Mouse (Mus musculus): ENCODE measurements around the gene Hist4h4. TPM values are rescaled to one million over a fixed set of nuclear protein-coding genes. Genes with fewer than 3 reads are reported as not detected.

The Hist4h4 gene
- total and polyA plus RNA-seq, 2 experiments from 2014 or later, result 0.42 to 19.4 TPM

DNA sequence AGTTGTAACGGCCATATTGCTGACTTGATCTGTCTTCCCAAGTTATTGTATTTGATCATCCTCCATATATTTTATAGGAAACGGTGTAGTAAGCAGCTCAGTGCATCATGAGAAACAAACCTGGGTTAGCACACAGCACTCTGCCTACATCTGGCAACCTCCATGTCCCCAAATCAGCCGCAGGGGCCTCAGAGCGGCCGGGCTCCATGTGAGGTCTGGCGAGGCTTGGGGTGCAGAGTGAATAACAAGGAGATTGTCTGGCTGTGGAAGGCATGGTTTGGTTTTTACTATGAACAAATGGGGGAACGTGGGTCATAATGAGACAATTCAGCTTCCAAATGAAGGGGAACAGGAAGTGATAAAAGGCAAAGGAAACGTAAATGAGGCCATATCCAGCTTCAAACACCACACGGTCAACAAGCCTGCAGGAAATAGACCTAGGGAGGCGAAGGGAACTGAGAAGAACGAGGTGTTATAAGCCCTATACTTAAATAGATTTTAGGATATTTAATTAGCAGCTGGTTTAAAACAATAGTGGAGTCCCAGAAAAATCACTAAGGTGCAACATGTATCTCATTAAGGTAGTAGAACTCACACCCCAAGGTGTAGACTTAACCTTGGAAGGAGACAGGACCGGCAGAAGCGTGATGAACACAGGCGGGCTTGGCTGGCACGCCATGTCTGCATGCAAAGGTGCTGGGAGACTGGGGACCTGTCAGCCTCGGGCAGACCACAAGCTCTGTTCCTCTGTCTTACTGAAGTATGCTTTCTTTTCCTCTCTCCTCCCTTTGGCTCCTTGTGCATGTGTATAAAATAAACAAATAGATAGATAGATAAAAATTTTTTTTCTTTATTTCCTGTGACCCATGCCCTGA lies 11.1 kb downstream of the Hist4h4 start:
- 26% methylated on average over 16 of the region's 16 CpGs for WGBS
- ATAC-seq (no peak), DNase-seq (no peak)
- H3K4me3 ChIP-seq (ENCODE audit: low read depth, low read length), result peak overlapping the region; percentile 30; the same call in 1 of the 2 replicates
- H3K36me3 ChIP-seq (ENCODE audit: insufficient read depth), result no peaks in the 10 kb centered on the region
- H3K9me3 ChIP-seq (ENCODE audit: low read length), result no peaks in the 10 kb centered on the region
- H3K27ac ChIP-seq (ENCODE audit: low read depth, low read length), result no peak overlapping the region
- H3K9ac ChIP-seq, result no peak overlapping the region
- H3K4me1 ChIP-seq (ENCODE audit: insufficient read depth), result 0 out of 2 replicates have a peak, but pooled peaks cover 4% of the 10 kb centered on the region
- H3K27me3 ChIP-seq (ENCODE audit: insufficient read depth, low read length), result peaks cover 6% of the 10 kb centered on the region; the same call in 1 of the 2 replicates
- H3K4me2 ChIP-seq (ENCODE audit: low read depth), result peak overlapping the region; percentile 57
- TF ChIP-seq CTCF (IDR thresholded peaks at IDR 0.05; ENCODE audit: low read depth), result no peak

DNA sequence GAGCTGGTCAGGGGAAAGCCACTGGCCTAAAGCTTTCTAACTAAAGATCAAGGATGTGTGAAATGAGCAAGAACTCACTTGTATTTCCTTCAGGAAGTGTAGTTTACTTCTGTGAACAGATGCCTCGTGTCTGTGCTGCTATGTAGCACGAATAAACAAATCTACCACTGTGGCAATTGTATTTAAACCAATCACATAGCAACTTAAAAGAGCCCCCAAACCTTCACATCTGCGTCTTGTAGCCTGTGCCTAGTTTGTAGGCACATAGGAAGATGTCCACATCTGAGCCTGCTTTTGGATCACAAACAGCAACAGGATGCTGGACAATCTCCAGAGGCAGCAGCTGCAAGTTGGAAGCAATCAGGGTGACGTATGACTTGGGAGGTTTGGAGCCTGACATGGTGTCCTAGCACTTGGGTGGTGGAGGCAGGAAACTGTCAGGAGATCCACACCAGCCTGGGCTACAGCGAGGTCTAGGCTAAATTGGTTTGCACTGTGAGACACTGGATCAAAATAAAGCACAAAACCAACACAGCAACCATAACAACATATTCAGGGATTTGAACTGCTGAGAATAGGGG lies 14.7 kb downstream of the Hist4h4 start:
- no peak overlapping the region for H3K27ac ChIP-seq (ENCODE audit: low read depth, low read length)
- ATAC-seq (no peak), DNase-seq (no peak)
- H3K4me3 ChIP-seq (ENCODE audit: low read depth, low read length), result no peak overlapping the region
- no peaks in the 10 kb centered on the region for H3K9me3 ChIP-seq (ENCODE audit: low read length)
- TF ChIP-seq CTCF (IDR thresholded peaks at IDR 0.05; ENCODE audit: low read depth), result no peak
- 73% methylated on average over 5 of the region's 5 CpGs for WGBS
- no peaks in the 10 kb centered on the region for H3K36me3 ChIP-seq (ENCODE audit: insufficient read depth)
- no peak overlapping the region for H3K4me2 ChIP-seq (ENCODE audit: low read depth)
- no peak overlapping the region for H3K9ac ChIP-seq
- H3K4me1 ChIP-seq (ENCODE audit: insufficient read depth), result 0 out of 2 replicates have a peak, but pooled peaks cover 4% of the 10 kb centered on the region
- H3K27me3 ChIP-seq (ENCODE audit: insufficient read depth, low read length), result peaks cover 6% of the 10 kb centered on the region; the same call in 1 of the 2 replicates

DNA sequence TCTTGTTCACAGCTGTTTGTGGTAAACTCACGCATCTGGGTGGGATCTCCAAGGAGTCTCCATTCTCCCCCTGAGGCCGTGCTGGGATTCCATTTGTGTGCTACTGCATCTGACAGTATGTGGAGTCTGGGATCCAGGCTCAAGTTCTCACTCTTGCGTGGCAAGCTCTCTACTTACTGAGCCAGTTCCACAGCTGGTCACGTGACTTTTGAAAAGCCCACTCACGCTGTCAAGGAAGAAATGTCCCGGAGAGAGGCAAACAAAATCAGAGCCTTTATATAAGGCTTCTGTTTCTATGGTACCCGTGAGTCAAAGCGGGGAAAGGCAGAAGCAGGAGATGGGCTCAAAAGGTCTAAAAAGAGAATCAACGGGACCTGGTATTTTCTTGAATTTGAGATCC lies 21.5 kb downstream of the Hist4h4 start:
- TF ChIP-seq CTCF (IDR thresholded peaks at IDR 0.05; ENCODE audit: low read depth), result no peak
- H3K27ac ChIP-seq (ENCODE audit: low read depth, low read length), result no peak overlapping the region
- H3K4me2 ChIP-seq (ENCODE audit: low read depth), result no peak overlapping the region
- no peak overlapping the region for H3K9ac ChIP-seq
- H3K27me3 ChIP-seq (ENCODE audit: insufficient read depth, low read length), result no peaks in the 10 kb centered on the region
- no peaks in the 10 kb centered on the region for H3K9me3 ChIP-seq (ENCODE audit: low read length)
- ATAC-seq (no peak), DNase-seq (no peak)
- WGBS, result 77% methylated on average over 9 of the region's 9 CpGs
- H3K4me3 ChIP-seq (ENCODE audit: low read depth, low read length), result no peak overlapping the region
- no peaks in the 10 kb centered on the region for H3K4me1 ChIP-seq (ENCODE audit: insufficient read depth)
- no peaks in the 10 kb centered on the region for H3K36me3 ChIP-seq (ENCODE audit: insufficient read depth)

DNA sequence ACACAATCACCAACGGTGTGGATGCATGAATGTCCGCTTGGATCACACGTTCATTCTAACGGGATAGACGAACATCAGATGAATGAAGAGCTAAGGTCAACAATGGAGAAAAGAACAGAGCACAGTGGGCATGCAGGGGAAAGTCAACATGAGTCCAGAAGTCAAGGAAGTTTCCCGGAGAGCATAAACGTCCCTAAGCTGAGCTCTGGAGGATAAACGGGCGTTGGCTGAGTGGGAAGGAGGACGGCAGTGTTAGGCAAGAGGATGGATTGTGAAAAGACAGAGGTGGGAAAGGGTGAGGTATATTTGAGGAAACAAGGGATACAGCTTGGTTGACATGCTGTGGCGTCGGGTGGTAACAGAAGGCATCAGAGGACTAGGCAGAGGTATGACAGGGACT lies 22.1 kb downstream of the Hist4h4 start:
- no peak for DNase-seq
- WGBS, result 85% methylated on average over 12 of the region's 12 CpGs
- no peak for ATAC-seq
- Histone ChIP-seq H3K4me1 (ENCODE audit: insufficient read depth) (no peaks in the 10 kb centered on the region), H3K9me3 (ENCODE audit: low read length) (no peaks in the 10 kb centered on the region), H3K4me2 (ENCODE audit: low read depth) (no peak overlapping the region), H3K27me3 (ENCODE audit: insufficient read depth, low read length) (no peaks in the 10 kb centered on the region), H3K4me3 (ENCODE audit: low read depth, low read length) (no peak overlapping the region), H3K9ac (no peak overlapping the region), H3K27ac (ENCODE audit: low read depth, low read length) (no peak overlapping the region), H3K36me3 (ENCODE audit: insufficient read depth) (no peaks in the 10 kb centered on the region)
- TF ChIP-seq CTCF (IDR thresholded peaks at IDR 0.05; ENCODE audit: low read depth), result no peak

DNA sequence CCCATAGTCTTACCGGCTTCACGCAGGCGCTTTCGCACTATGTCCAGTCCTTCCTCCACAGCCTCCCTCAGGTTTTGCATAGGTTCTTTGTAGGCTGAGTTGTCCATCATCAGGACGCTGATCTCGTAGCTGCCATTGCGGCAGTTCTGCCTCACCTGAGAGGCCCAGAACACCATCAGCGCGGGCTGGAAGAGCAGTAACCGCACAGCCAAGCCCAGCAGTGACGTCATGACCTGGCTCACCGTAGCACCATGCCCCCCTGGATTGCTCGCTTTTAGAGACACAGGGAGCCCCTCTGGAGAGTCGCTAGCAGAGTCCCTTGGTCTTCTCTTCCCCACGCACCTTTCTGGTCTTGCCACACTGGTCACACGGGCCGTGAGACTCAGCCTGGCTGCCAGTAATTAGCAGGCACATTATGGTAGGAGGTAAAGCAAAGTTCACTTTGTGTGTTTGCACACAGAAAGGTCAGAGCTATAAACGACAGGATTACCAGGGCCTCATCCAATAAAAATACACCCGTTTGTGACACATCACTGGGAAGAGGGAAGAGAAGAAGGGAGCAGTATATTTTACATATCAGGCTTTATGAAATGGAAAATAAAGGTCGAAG lies 22.7 kb downstream of the Hist4h4 start, which contains the start of gene Gucy2c:
Gucy2c (minus strand) TSS at position 389 of the 610 bp plus-strand sequence.
- TF ChIP-seq CTCF (IDR thresholded peaks at IDR 0.05; ENCODE audit: low read depth), result no peak

DNA sequence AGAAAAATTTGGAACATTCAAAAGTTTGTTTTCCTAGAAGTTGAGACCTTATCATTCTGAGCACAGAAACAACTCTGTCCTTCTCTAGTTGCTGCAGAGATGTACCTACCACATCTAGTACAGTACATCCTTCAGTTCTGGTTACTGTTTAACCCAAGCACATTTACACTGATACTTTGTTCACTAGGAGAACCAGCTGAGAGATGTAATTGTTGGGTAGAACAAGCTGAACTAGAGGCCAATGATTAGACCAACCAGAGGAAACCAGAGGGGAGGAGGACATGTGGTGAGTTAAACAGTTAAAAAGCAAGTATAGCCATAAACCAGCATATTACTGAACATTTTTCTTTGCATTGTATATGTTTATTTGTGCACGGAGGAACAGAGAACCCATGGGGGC lies 27.8 kb downstream of the Hist4h4 start:
- TF ChIP-seq CTCF (IDR thresholded peaks at IDR 0.05; ENCODE audit: low read depth), result no peak
- no peak overlapping the region for H3K27ac ChIP-seq (ENCODE audit: low read depth, low read length)
- no peak overlapping the region for H3K4me2 ChIP-seq (ENCODE audit: low read depth)
- H3K9me3 ChIP-seq (ENCODE audit: low read length), result no peaks in the 10 kb centered on the region
- H3K9ac ChIP-seq, result no peak overlapping the region
- H3K4me1 ChIP-seq (ENCODE audit: insufficient read depth), result no peaks in the 10 kb centered on the region
- no peaks in the 10 kb centered on the region for H3K36me3 ChIP-seq (ENCODE audit: insufficient read depth)
- WGBS, result 81% methylated on average over 1 of the region's 1 CpGs
- no peaks in the 10 kb centered on the region for H3K27me3 ChIP-seq (ENCODE audit: insufficient read depth, low read length)
- ATAC-seq, result no peak
- no peak for DNase-seq
- H3K4me3 ChIP-seq (ENCODE audit: low read depth, low read length), result no peak overlapping the region

More for the DNA sequence above, 22.7 kb downstream of the Hist4h4 start, which contains the start of gene Gucy2c:
- no peak within 1 kb of the TSS for H3K4me2 ChIP-seq (ENCODE audit: low read depth)
- no peaks in the 10 kb centered on the region for H3K4me1 ChIP-seq (ENCODE audit: insufficient read depth)
- whole genome bisulfite sequencing, result 77% methylated on average over 20 of the region's 20 CpGs
- no peaks in the 10 kb centered on the region for H3K27me3 ChIP-seq (ENCODE audit: insufficient read depth, low read length)
- H3K27ac ChIP-seq (ENCODE audit: low read depth, low read length), result no peak within 1 kb of the TSS
- no peak within 1 kb of the TSS for H3K4me3 ChIP-seq (ENCODE audit: low read depth, low read length)
- H3K9me3 ChIP-seq (ENCODE audit: low read length), result no peaks in the 10 kb centered on the region
- H3K36me3 ChIP-seq (ENCODE audit: insufficient read depth), result no peaks in the 10 kb centered on the region
- H3K9ac ChIP-seq, result no peak within 1 kb of the TSS
- ATAC-seq (no peak), DNase-seq (no peak)

Data from forebrain, postnatal 0 days (tissue).